Mouse (Mus musculus) kidney, postnatal 4 days (tissue): Measurements from ENCODE around the gene Plxna4.

Source experiments
- DNase-seq, 2 experiments: peaks; one replicate each; pipeline ENCODE4 v3.0.0; 2021; ENCODE audit warnings: mixed read lengths in 2 of 2

The Plxna4 gene

DNA sequence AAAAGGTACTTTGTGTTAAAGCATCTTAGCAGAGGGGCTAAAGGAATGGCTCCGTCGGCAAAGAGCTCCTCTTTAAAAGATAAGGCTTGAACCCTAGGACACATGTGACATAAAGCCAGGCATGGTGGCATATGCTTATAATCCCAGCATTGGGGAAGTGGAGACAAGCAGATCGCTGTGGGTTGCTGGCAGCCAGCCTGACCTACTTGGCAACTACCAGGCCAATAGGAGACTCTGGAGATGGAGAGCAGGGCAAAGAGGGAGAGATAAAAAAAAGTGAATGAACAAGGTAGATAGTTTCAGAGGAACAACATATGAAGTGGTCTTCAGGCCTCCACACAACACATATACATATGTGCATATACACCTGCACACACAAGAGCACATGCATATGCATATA is 189.7 kb downstream of the Plxna4 start:
- no peak for DNase-seq

DNA sequence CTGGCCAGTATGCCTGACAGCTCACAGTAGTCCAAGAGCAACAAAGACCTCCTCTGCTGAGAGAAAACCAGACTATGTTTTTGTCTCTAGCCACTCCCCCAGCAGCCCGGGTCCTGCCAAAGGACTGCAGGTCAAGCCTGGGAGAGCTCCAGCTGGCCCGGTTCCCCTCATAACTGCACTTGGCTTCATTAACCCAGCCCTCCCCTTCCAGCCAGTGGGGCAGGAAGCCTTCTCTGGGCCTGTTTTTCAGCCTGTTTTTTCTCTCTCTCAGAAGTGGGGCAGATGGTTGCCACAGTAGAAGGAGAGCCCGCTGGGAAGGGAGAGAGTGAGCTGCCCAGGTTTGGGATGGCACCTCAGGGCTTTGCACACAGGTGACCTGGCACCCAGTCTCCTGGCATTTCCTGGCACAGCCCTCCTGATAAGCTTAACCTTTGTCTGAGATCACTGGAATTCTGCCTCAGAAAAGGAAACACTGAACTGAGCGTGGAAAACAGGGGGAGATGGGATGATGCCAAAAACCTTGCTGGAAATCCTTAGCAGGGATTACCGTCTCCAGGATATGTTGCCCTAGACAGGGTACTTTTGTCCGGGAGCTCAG is 190.8 kb downstream of the Plxna4 start:
- peak; percentile 87 to 92 for DNase-seq

DNA sequence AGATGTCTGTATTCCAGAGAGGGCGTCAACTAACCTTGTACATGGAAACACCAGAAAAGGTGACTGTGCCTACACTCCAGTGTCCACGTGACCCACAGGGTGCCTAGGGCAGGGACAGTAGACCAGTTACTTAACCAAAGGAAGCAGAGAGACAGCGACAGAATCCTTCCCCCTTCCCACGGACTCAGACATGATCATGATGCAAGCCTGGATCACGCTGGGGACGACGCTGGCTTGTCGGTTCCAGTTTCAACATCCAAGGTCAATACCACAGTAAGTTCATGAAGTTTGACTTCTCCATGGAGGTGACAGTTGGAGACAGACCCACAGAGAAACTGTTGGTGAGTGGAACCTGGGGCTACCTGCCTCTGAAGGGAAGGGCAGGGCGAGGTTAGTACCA is 192.6 kb downstream of the Plxna4 start:
- no peak for DNase-seq

DNA sequence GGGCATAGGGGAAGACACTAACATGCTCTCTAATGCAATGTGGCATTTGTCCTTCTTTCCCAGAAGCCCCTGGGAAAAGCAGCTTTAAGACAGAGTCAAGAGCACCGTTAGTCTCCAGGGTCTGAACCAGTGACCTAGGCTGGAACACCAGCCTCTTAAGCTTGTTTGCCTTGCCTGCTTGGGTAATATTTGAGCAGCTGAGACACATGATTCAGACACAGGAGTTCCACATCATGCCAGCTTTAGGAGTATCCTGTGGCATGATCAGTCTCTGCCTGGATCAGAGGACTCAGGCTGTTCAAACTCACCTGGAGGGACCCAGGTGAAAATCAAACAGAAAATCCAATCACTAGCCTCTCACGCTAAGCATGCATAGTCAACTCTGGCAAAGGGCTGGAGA is 195.7 kb downstream of the Plxna4 start:
- DNase-seq, result no peak

DNA sequence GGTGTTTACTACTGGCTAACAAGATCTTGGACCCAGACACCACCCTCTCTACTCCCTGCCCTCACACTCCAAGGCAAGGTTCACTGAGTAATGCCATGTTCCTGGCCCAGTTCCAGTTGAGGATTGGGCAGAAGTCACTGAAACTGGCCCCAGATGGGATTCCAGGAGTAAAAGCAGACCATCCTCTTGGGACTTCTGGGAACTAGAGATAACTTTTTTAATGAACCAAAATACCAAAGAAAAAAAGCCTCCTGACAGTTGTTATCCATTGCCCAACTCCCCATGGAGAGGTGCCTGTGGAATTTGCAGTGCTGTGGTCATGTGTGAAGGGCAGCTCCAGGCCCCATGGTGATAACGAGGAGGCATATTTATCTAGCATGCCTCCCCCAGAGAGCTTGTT is 199.7 kb downstream of the Plxna4 start:
- peak; percentile 26 to 47 for DNase-seq

DNA sequence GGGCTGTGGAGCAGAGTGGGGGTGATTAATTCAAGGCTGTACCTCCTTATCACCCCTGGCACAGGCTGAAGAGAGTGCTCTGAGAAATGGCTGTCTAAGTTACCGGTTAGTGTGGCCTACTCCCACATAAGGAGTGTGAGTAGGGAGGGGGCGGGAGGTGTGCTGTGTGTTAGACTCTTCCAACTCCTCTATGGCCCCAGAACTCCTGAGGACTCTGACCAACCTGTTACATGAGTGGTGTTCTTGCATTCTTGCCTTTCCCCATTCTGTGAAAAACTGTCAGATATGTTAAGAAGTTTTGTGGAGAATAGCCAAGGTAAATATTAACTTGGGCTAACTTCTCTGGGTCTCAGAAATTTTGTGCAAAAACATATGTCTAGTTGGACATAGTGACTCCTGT is 201.1 kb downstream of the Plxna4 start:
- no peak for DNase-seq

DNA sequence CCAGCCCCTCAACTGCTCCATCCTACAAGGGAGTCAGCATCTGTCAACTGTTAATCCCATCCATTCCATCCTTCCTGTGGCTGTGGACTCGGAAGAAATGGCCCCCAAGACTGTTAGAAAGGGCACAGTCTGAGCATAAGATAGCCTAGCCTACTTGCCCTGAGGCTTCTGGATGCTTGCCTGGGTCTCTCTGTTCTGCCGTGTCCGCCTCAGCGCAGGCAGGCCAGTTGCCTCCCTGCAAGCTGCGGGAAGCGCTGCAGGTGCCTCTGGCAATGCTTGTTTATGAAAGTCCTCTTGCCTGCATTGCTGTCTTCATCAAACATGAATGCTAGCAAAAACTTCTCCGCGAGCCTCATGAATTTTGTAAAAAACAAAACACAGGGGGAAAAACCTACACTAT is 203.1 kb downstream of the Plxna4 start:
- DNase-seq, result no peak

DNA sequence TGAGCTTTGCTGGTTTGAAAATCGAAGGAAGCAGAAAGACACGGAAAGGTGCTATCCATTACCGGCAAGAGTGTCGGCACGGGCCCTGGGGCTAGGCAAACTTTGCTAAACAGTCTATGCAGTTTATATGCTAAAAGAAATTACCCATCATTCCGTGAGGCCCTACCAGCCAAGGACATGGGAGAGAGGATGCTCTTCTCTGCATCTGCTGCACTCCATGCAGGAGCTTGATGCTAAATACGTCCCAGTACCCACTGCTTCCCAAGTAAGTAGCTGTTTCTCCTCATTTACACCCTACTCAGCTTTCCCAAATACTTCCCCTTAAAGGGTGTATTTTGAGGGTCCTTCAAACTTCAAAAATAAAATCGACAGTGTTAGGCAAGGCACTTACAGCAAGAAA is 203.6 kb downstream of the Plxna4 start:
- DNase-seq, result no peak

DNA sequence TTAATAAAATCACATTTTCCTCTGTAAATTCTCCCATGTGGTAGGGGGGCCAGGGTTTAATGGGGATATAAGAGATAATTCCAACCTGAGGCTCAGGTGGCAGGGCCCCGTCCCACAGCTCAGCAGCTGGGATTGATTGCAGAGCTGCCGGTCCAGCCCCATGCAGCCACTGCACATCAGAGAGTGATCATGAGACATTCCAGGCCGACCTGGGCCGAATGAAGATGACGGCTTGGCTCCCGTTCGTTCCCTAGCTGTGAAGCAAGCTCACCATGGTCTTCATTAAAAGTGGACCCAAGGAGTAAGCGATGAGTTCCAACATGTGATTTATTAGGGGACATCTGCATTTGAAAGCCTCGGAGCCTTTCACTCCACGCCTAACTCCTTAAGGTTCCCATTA is 206.5 kb downstream of the Plxna4 start:
- no peak for DNase-seq

DNA sequence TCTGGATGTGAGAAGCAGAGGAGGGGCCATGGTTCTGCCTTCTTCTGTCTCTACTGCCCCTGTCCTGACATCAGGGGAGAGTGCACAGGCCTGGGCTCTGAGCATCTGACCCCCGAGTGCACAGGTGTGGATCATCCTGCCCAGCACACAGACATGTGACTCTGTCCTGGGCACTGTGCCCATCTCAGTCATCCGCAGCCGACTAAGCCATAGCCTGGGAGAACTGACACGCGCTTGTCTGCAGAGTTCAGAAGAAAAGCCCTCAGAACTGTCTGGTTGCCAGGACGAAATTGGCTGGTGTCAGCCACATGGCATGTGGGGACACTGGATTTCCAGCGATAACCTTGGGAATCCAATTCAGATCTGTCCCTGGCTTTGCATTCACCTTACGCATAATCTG is 210.8 kb downstream of the Plxna4 start:
- DNase-seq, result peak; percentile 61 to 77

DNA sequence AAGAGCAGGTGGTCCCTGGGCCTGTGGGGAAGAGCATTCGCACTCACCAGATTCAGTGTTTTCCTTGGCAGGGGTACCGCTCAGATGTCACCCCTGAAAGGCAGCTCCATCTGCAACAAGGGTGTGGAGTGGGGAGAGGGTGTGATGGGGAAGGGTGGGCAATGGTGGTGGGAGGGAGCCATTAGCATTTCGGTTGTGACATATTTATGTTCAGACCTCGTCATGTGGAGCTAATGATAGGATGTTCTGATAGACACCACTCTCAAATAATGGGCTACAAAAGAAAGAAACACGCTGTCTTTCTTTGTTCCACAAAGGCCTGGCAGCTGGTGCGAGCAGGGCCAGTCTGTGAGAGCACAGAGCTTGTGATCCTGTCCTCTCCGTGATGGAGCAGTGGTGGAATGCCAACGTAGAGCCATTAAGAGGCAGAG is 214.0 kb downstream of the Plxna4 start:
- no peak for DNase-seq

DNA sequence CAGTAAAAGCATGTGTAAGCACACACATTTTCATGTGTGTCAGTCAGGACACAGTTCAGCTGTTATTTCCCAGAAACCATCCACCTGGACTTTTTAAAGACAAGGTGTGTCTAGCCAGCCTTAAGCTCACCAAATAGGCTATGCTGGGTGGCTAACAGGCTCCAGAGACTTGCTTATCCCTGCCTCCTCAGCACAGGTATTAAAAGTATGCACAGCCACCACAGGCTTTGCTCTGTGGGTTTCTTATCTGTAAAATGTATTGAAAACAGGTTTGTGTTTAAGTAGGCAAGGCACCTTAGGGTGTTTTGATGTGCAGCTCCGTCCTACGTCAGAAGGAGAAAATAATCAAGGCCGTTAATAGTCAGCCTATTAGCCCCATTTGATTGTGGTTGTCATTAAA is 218.9 kb downstream of the Plxna4 start:
- DNase-seq, result no peak

DNA sequence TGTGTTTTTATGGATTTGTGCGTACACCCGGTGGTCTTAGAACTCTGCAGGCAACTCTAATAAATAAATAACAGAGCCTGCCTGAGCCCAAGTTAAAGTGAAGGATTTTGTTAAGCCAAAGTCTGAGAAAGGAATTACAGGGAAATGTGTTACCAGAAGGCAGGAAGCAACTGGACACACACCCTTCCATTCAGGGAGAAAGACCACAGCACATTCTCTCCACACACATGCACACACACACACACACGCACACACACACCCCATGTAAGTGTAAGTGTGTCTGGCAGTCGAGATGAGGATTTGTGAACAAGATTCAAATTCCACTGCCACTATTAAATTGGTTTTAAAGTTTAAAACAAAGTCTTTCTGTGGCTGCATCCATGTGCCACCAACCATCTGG is 219.6 kb downstream of the Plxna4 start:
- no peak for DNase-seq

DNA sequence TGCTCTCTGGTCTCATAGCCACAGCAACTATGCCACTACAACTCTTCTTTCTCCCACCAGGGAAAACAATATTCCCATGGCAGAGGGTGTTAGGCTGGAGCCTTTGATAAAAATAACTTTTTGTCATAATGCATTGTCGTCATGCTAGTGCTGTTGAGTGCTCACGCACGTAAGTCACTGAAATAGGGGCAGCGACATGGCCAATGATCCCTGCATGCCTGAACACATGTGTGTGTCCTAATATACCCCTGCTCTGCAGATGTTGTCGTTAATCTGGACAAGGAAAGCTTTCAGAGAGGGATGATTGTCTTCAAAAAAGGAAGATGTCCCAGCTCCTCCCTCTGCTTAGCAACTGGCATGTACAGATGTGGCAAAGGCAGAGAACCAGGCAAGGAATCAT is 223.1 kb downstream of the Plxna4 start:
- DNase-seq, result no peak

DNA sequence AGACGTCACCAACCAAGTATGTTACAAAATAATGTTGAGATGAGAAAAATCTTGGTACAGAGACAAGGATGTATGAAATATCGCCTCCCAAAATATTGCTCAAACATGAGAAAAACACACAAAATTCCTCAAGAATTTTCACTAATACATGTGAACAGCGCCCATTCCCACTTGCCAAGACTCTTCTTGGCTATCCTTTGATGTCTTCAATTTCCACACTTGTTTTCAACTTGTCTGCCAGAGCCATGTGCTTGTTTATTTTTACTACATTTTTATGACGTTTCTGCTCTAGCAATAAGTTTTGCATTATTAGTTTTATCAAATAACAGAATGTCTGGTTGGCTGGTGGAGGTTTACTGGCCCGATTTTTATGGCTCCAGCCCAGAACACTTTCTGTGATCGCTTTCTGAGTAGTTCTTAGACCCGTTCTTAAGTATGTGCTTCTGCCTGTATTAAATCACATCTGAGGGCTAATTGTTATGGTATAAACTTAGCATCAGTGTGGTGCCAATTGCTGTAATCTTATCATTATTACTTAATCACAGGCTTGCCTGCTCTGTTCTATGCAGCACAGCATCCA is 224.4 kb downstream of the Plxna4 start:
- no peak for DNase-seq

DNA sequence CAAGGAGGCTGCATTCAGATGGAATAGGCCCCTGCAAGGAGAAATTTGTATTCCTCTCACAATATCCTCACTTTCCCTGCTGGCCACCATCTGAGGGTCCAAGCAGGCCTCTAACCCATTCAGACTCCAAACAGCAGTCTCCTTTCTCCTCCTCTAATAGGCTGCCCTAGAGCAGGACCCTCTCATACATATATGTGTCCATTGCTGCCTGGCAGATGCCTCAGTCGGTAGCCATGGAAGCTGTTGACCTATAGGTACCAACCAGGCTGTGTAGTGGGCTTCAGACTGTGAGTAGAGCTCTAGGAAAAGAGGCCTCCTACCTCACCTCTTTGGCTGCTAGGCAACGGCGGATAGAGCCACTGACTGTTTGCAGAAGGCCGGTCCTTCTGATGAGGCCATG is 225.6 kb downstream of the Plxna4 start:
- no peak for DNase-seq

DNA sequence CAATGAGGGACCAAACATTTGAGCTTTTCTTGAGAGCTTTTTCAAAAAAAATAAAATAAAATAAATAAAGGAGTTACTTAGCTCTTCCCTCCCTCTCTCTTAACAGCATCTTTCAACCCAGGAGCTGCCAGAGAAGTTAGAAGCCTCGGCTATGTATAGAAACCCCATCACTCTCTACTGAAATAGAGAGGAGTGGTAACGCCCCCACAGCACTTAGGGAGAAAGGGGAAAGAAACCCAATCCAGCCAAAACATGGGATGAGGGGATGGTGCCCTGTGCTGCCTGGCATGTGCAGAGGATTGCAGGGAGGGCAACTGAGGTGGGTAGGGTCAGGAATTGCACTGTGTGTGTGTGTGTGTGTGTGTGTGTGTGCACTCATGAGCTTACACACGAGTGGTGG is 228.3 kb downstream of the Plxna4 start:
- no peak for DNase-seq

DNA sequence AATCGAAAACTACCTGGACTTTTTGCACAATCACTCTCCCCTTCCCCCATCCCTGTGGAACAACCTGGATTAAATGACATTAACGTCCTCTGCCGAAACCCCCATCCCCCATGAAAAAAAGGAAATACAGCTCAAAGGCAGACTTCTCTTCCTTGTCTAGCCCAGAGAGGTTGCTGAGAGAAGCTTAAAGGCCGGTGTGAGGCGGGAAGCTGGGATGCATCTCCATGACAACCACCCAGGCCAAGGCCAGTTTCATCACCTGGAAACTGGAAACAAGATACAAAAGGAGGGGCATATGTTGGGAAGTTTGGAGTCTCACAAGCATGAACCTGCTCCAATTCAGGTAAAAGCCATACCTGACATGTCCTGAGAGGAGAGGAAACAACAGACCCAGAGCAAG is 230.5 kb downstream of the Plxna4 start:
- no peak for DNase-seq

DNA sequence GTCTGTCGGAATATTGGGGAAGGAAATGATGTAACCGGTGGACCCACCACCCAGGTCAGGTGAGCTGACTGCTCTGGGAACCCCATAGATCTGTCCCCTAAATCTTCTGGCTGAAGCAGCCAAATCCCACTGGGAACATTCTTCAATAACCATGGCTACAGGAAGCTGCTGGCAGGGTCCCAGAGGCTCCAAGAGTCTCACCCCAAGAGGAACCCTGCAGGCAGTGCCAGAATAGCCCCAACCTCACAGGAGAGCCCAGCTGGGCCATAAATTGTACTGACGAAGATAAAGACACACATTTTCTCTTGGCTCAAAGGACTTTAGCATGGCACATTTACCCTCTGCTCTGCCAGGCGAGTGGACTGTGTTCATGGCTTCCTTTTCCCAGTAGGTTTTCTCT is 232.4 kb downstream of the Plxna4 start:
- peak; percentile 48 to 61 for DNase-seq

DNA sequence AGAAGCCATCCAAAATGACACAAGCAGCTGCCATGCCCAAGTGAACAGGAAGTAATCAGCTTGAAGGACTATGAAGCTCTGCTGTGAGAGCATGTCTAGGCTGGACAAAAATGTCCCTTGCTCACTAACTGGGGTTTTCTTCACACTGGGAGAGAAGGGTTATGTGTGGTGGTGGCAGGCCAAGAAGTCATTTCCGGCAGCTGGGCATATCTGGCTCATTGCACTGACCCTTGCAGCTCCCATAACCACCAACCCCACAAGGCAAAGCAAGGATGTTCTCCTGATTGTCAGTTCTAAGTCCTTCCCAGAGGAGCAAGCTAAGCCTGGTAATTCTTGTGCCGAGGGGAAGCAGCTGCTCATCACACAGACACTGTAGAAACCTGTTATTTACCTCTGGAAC is 239.0 kb downstream of the Plxna4 start:
- no peak for DNase-seq

DNA sequence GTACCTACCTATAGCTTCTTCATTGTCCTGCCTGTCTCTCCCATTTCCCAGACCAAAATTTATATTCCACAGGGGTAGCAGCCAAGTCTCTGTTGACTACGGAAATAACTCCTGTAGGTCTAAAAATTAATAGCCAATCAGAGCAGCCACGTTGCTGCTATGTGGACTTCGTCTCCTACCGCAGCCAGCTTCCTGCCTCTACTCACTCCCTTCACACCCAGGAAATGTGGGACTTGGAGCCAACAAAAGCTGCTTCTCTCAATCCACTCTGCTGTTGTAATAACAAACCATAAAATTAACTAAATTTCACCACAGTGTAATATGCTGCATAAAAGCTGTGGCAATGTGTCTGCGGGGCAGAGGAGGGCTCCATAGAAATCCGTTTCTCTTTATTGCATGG is 239.9 kb downstream of the Plxna4 start:
- DNase-seq, result peak in 1 of 2 experiments; percentile 21

DNA sequence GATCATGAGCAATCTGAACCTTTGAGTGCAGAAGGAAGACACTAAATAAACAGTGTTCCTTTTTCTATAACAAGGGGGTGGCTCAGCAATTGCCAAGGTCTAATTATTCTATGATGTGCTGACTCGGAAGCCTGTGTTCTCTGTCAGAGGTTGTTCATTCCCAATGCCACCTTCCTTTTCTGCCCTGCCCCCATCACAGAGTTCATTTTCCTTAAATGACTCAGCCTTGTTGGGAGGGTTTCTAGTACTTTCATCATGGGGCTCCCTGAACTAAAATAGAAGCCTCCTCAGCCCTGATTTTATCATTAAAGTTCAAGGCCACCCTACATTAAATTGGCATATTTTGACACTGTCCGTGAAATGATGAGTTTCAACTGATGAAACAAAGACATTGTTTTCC is 242.0 kb downstream of the Plxna4 start:
- no peak for DNase-seq

DNA sequence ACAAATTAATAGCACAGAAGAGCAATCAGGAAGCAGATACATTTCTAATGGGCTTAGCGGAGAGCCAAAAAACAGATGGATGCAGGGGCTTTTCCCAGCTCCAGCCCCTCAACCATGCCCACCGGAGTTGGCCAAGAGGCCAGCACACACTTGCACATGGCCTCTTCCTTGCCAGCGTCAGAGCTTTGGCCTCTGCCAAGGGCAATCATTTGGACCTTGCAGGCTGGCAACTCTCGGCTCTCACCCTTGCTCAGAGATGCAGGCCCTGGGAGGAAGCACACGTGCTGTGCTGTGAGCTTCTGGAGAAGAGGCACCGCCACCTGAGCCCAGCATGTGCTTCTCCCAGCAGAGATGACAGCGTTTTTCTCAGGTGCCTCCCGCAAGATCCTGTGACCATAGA is 245.3 kb downstream of the Plxna4 start:
- no peak for DNase-seq

DNA sequence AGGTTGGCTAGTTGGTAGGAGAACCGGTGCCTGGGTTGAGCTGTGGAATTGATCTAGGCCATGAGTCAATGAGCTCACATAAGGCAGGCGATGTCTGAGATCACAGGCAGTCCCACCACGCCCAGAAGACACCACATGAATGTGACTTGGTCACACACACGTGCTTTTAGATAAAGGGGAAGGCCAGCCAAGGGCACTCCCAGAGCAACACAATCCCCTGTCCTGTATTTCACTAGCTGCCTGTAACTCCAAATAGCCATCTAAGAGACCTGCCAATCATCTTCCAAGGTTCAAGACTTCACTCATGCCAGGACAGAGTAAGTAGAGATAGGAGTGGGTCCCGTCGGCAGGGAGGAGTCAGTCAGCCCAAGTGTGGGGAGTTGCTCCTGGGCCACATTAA is 245.7 kb downstream of the Plxna4 start:
- no peak for DNase-seq

DNA sequence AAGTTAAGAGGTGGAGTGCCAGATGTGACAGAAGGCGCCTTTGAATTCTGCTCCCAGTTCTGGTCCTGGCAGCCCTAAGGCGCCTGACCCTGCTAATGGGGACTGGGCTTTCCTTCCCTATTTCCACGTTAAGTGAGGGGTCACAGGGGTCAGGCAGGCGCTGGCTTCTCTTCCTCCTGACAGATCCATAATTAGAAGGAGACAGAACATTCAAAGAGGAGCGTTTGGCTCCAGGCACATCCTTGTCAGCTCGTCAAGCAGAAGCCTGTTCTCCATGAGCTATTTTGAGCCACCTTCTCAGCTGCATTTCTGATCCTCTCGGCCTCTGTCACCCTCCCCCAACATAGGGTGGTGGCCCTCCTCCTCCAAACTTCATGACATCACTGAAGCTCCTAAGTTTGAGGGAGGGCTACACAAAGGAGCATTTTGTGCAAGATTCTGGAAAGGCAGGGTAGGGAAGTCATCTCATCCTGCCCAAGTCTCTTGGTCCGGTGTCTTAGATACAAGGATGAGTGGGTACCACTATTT is 249.5 kb downstream of the Plxna4 start:
- DNase-seq, result no peak
